Mouse (Mus musculus): ENCODE measurements around the gene Ggact.

DNA sequence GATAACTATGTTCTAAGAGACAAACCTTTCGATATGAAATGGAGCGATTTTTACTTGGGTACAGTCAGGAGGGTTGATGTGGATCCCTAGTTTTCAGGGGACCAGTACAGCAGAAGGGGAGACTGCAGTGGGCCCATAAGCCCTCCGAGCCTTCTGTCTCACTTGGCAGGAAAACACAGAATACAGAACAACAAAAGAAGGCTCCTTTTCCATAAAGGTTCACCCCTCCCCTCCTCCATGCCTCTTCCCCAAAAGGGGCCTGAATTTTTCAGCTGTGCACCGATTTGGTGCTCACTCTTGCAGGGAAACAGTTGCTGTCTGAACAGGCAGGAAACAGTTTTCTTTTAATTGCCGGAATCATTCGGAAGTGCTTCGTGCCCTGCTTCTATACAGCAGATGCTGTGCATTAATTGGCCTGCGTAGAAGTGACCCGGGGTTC is 31.3 kb downstream of the Ggact start:
- TF ChIP-seq EP300 (optimal IDR thresholded peaks at IDR 0.05) (no peak), CTCF (IDR thresholded peaks at IDR 0.05; ENCODE audit: low read depth) (no peak)
